In genomic region chr1:162720645-162721044, GRCm38 (mm10) we compare ENCODE assay signal across 27 mouse cellular contexts.
"Had no signal": no experiment of that assay in that cellular context is flagged by ENCODE, and none has a peak within 500 bp of the region (broad histone marks: within the 10 kb centered on the region; RNA-seq: fewer than 3 reads in every experiment).

No protein-coding gene starts in this region.

- H3K4me3 ChIP-seq: gastrocnemius, adult 2 months; heart, embryonic 13.5 days; heart, embryonic 15.5 days; hindbrain, embryonic 10.5 days; hindbrain, embryonic 12.5 days; intestine, embryonic 15.5 days; kidney, embryonic 15.5 days; limb, embryonic 13.5 days; limb, embryonic 15.5 days; liver, embryonic 12.5 days had no signal

- ATAC-seq: hindbrain, embryonic 16.5 days; intestine, embryonic 15.5 days; liver, embryonic 12.5 days had no signal

- H3K27me3 ChIP-seq: heart, embryonic 13.5 days; heart, embryonic 15.5 days; hindbrain, embryonic 12.5 days; intestine, embryonic 15.5 days; kidney, embryonic 15.5 days; limb, embryonic 13.5 days; limb, embryonic 15.5 days; liver, embryonic 12.5 days had no signal

- H3K9me3 ChIP-seq: heart, embryonic 13.5 days; heart, embryonic 15.5 days; hindbrain, embryonic 10.5 days; hindbrain, embryonic 12.5 days; intestine, embryonic 15.5 days; kidney, embryonic 15.5 days; limb, embryonic 13.5 days; limb, embryonic 15.5 days; liver, embryonic 12.5 days had no signal

- H3K4me1 ChIP-seq: heart, embryonic 13.5 days; heart, embryonic 15.5 days; hindbrain, embryonic 10.5 days; hindbrain, embryonic 12.5 days; intestine, embryonic 15.5 days; kidney, embryonic 15.5 days; limb, embryonic 13.5 days; limb, embryonic 15.5 days had no signal

- DNase-seq: gastrocnemius, adult 2 months; gastrocnemius, postnatal 10 days; gastrocnemius, postnatal 25 days; heart, adult 18-20 months; heart, postnatal 4 days; kidney, adult 11 months; kidney, adult 2 months; kidney, adult 9 months; kidney, postnatal 14 days; kidney, postnatal 36 days; layer of hippocampus, adult 9-11 months; layer of hippocampus, postnatal 36 days; left cerebral cortex, postnatal 4 days had no signal

- H3K9ac ChIP-seq: heart, embryonic 13.5 days; heart, embryonic 15.5 days; hindbrain, embryonic 12.5 days; hindbrain, embryonic 14.5 days; intestine, embryonic 15.5 days; kidney, embryonic 15.5 days; limb, embryonic 13.5 days; limb, embryonic 15.5 days; liver, embryonic 12.5 days; liver, embryonic 14.5 days had no signal

- H3K4me2 ChIP-seq: heart, embryonic 11.5 days; heart, embryonic 13.5 days; heart, embryonic 15.5 days; hindbrain, embryonic 12.5 days; hindbrain, embryonic 14.5 days; intestine, embryonic 15.5 days; kidney, embryonic 15.5 days; limb, embryonic 13.5 days; limb, embryonic 15.5 days; liver, embryonic 12.5 days had no signal

- H3K27ac ChIP-seq: gastrocnemius, adult 2 months; heart, embryonic 13.5 days; heart, embryonic 15.5 days; hindbrain, embryonic 10.5 days; hindbrain, embryonic 12.5 days; hindbrain, embryonic 14.5 days; intestine, embryonic 15.5 days; kidney, embryonic 15.5 days; kidney, postnatal 0 days; limb, embryonic 13.5 days; limb, embryonic 15.5 days; liver, embryonic 12.5 days; liver, embryonic 14.5 days had no signal
